Mouse (Mus musculus): ENCODE results near the gene Trim5. TPM values are rescaled to one million over a fixed set of nuclear protein-coding genes. Genes with fewer than 3 reads are reported as not detected.

Trim5 gene
- polyA plus RNA-seq, 1 experiment from 2014 or later: 0.39 TPM

DNA sequence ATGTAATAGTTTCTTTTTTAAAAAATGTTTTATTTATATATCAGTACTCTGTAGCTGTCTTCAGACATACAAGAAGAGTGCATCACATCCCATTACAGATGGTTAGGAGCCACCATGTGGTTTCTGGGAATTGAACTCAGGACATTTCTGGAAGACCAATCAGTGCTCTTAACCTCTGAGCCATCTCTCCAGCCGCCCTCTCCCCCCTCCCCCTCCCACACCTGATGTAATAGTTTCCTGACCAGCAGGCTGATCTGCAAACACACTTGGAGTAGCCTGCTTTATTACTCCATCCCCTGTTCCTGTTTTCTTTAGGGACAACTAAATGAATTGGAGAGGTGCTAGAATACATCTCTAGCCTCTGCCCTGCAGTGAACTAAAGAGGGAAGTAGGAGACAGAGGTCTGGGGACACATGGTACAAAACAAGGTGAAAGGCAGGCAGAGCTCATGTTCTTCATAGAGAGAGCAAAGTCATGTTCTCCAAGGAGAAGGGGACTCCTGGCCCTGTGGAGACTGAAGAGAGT, 71.8 kb downstream of the Trim5 start:
- 14% methylated on average over 1 of the region's 1 CpGs for WGBS
- no peak overlapping the region for H3K4me3 ChIP-seq (ENCODE audit: low read length)
- no peak for ATAC-seq (ENCODE audit: low read depth)

More for the DNA sequence above, 71.8 kb downstream of the Trim5 start:
- H3K36me3 ChIP-seq (ENCODE audit: control insufficient read depth, insufficient read depth, low read length): no peaks in the 10 kb centered on the region
- H3K4me2 ChIP-seq (ENCODE audit: low read depth, low read length): no peak overlapping the region
- peaks cover 6% of the 10 kb centered on the region for H3K4me1 ChIP-seq (replicated peaks; ENCODE audit: control insufficient read depth, insufficient read depth, low read length)
- no peak overlapping the region for H3K27ac ChIP-seq (ENCODE audit: low read length)
- no peaks in the 10 kb centered on the region for H3K9me3 ChIP-seq (ENCODE audit: control insufficient read depth, low read length)
- no peaks in the 10 kb centered on the region for H3K27me3 ChIP-seq (ENCODE audit: control insufficient read depth, insufficient read depth, low read depth, low read length)
- no peak overlapping the region for H3K9ac ChIP-seq (ENCODE audit: low read length)

Other genes starting within 250 kb of the Trim5 start
- not detected in 2 replicates for gene Olfr642, start 235.4 kb downstream of the Trim5 start, polyA plus RNA-seq (2015; fragmentation: Nextera tagmentation; extraction: Ambion mirVana)
- gene 4930516K23Rik, start 226.6 kb downstream of the Trim5 start, polyA plus RNA-seq (2015; fragmentation: Nextera tagmentation; extraction: Ambion mirVana): not detected in 2 replicates
- not detected in 2 replicates for gene Olfr644, start 216.2 kb downstream of the Trim5 start, polyA plus RNA-seq (2015; fragmentation: Nextera tagmentation; extraction: Ambion mirVana)
- not detected in 2 replicates for gene Olfr645, start 202.6 kb downstream of the Trim5 start, polyA plus RNA-seq (2015; fragmentation: Nextera tagmentation; extraction: Ambion mirVana)
- not detected in 2 replicates for gene Olfr646, start 183.2 kb downstream of the Trim5 start, polyA plus RNA-seq (2015; fragmentation: Nextera tagmentation; extraction: Ambion mirVana)
- gene Ubqln5, start 158.3 kb downstream of the Trim5 start, polyA plus RNA-seq (2015; fragmentation: Nextera tagmentation; extraction: Ambion mirVana): not detected in 2 replicates
- not detected in 2 replicates for gene Olfr643, start 150.7 kb downstream of the Trim5 start, polyA plus RNA-seq (2015; fragmentation: Nextera tagmentation; extraction: Ambion mirVana)
- gene Ubqln3, start 144.8 kb downstream of the Trim5 start, polyA plus RNA-seq (2015; fragmentation: Nextera tagmentation; extraction: Ambion mirVana): not detected in 2 replicates
- not detected in 2 replicates for gene Ubqlnl, start 137.5 kb downstream of the Trim5 start, polyA plus RNA-seq (2015; fragmentation: Nextera tagmentation; extraction: Ambion mirVana)
- 0.20 TPM in 1 of 2 replicates, not detected in the other for gene Olfm5, start 123.3 kb downstream of the Trim5 start, polyA plus RNA-seq (2015; fragmentation: Nextera tagmentation; extraction: Ambion mirVana)
- 0.16 and 0.21 TPM in 2 replicates for gene Olfr648, start 104.7 kb downstream of the Trim5 start, polyA plus RNA-seq (2015; fragmentation: Nextera tagmentation; extraction: Ambion mirVana)
- not detected in 2 replicates for gene Olfr649, start 92.1 kb downstream of the Trim5 start, polyA plus RNA-seq (2015; fragmentation: Nextera tagmentation; extraction: Ambion mirVana)
- 0.74 and 1.4 TPM in 2 replicates for gene Trim6, start 69.3 kb downstream of the Trim5 start, polyA plus RNA-seq (2015; fragmentation: Nextera tagmentation; extraction: Ambion mirVana)
- gene Trim34a, start 43.6 kb downstream of the Trim5 start, polyA plus RNA-seq (2015; fragmentation: Nextera tagmentation; extraction: Ambion mirVana): 2.6 and 3.8 TPM in 2 replicates
- 4.3 and 6.8 TPM in 2 replicates for gene Trim12a, start 27.4 kb upstream of the Trim5 start, polyA plus RNA-seq (2015; fragmentation: Nextera tagmentation; extraction: Ambion mirVana)
- 0.15 TPM in 1 of 2 replicates, not detected in the other for gene Trim34b, start 41.4 kb upstream of the Trim5 start, polyA plus RNA-seq (2015; fragmentation: Nextera tagmentation; extraction: Ambion mirVana)
- gene Trim12c, start 65.3 kb upstream of the Trim5 start, polyA plus RNA-seq (2015; fragmentation: Nextera tagmentation; extraction: Ambion mirVana): 1.6 and 2.6 TPM in 2 replicates
- gene Trim30b, start 81.8 kb upstream of the Trim5 start, polyA plus RNA-seq (2015; fragmentation: Nextera tagmentation; extraction: Ambion mirVana): 0.09 and 0.10 TPM in 2 replicates
- gene Trim30c, start 112.7 kb upstream of the Trim5 start, polyA plus RNA-seq (2015; fragmentation: Nextera tagmentation; extraction: Ambion mirVana): 0.13 and 0.14 TPM in 2 replicates
- gene Trim30a, start 177.1 kb upstream of the Trim5 start, polyA plus RNA-seq (2015; fragmentation: Nextera tagmentation; extraction: Ambion mirVana): 1.1 and 1.5 TPM in 2 replicates
- 0.63 and 0.75 TPM in 2 replicates for gene Trim30d, start 219.8 kb upstream of the Trim5 start, polyA plus RNA-seq (2015; fragmentation: Nextera tagmentation; extraction: Ambion mirVana)

Data from lung, embryonic 16.5 days (tissue).